Mouse (Mus musculus): Measurements from ENCODE around the gene Igf2bp3. TPM values are rescaled to one million over a fixed set of nuclear protein-coding genes. Genes with fewer than 3 reads are reported as not detected.

Gene Igf2bp3
- polyA plus RNA-seq, 1 experiment from 2014 or later: 96.1 TPM

DNA sequence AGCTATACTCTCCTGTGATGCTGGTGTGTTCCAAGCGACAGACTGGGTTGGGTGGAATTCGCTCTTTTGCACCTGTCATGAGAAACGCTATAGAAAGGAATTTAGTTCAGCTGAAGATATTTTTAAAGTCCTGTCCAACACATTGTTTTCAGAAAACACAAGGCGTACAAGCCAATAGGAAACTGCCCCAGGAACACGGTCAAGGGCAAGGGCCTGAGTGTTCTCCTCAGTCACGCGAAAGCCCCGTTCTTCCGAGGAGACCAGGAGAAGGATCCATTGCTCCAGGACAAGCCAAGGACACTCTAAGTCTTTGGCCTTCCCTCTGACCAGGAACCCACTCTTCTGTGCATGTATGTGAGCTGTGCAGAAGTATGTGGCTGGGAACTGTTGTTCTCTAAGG, 158.7 kb downstream of the Igf2bp3 start:
- no peaks in the 10 kb centered on the region for H3K4me1 ChIP-seq
- DNase-seq (ENCODE audit: low spot score): no peak
- WGBS: 82% methylated on average over 9 of the region's 9 CpGs
- 0 out of 2 replicates have a peak, but pooled peaks cover 3% of the 10 kb centered on the region for H3K27me3 ChIP-seq (ENCODE audit: insufficient read depth, poor library complexity, severe bottlenecking)
- no peak overlapping the region for H3K4me3 ChIP-seq
- H3K36me3 ChIP-seq: no peaks in the 10 kb centered on the region
- no peak overlapping the region for H3K27ac ChIP-seq
- no peaks in the 10 kb centered on the region for H3K9me3 ChIP-seq

- Histone ChIP-seq H3K27ac (no peak overlapping the region), H3K4me3 (no peak overlapping the region), H3K27me3 (ENCODE audit: insufficient read depth, poor library complexity, severe bottlenecking) (0 out of 2 replicates have a peak, but pooled peaks cover 3% of the 10 kb centered on the region), H3K36me3 (no peaks in the 10 kb centered on the region), H3K9me3 (no peaks in the 10 kb centered on the region), H3K4me1 (no peaks in the 10 kb centered on the region)
- no peak for DNase-seq (ENCODE audit: low spot score)
- WGBS: 37% methylated on average over 7 of the region's 7 CpGs
Measured at GRCm38 (mm10) chr6:49055256-49055733, 159.5 kb downstream of the Igf2bp3 start.

DNA sequence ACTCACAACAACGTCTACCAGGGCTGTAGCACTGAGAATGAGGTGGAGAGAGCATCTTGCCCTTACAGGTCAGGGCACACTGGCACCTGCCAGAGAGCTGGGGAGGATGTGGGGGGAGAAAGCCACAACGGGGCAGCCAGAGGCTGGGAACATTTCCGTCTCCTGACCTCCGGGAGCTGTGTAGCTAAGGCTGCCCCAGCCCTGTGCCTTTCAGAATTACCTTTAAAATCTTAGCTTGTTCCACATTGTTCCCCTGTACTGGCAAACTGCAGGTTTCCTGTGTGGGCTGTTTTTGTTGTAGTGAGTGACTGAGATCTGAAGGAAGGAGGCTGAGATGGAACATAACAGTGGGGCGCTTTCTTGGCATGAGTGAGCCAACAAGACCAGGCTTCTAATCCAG, 162.6 kb downstream of the Igf2bp3 start:
- DNase-seq (ENCODE audit: low spot score): no peak
- Histone ChIP-seq H3K4me1 (no peaks in the 10 kb centered on the region), H3K27ac (no peak overlapping the region), H3K27me3 (ENCODE audit: insufficient read depth, poor library complexity, severe bottlenecking) (peaks cover 3% of the 10 kb centered on the region; the same call in 1 of the 2 replicates), H3K36me3 (no peaks in the 10 kb centered on the region), H3K4me3 (no peak overlapping the region), H3K9me3 (no peaks in the 10 kb centered on the region)
- WGBS: 70% methylated on average over 5 of the region's 5 CpGs

GRCm38 (mm10) chr6:49050677-49051410, 163.9 kb downstream of the Igf2bp3 start:
- Histone ChIP-seq H3K4me1 (no peaks in the 10 kb centered on the region), H3K9me3 (no peaks in the 10 kb centered on the region), H3K27ac (no peak overlapping the region), H3K36me3 (no peaks in the 10 kb centered on the region), H3K4me3 (no peak overlapping the region), H3K27me3 (ENCODE audit: insufficient read depth, poor library complexity, severe bottlenecking) (peaks cover 3% of the 10 kb centered on the region; the same call in 1 of the 2 replicates)
- WGBS: 72% methylated on average over 11 of the region's 11 CpGs
- DNase-seq (ENCODE audit: low spot score): no peak

DNA sequence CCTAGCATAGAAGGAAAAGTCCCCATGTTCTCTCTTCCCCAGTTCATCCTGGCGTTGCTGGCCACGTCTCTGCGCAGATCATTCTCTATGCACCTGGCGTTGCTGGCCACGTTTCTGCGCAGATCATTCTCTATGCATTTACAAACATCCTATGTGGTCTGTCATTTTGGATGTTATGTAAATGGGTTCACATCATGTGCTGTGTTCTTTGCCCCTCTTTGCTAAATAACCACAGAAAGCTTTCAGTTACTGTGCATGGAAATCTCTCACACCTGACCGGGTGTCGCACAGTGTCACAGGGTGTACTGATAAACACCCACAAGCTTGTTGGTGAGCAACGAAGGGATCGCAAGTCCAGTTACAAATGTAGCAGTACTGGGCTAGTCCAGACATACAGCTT, 166.4 kb downstream of the Igf2bp3 start:
- Histone ChIP-seq H3K36me3 (no peaks in the 10 kb centered on the region), H3K4me1 (no peaks in the 10 kb centered on the region), H3K9me3 (no peaks in the 10 kb centered on the region), H3K27ac (no peak overlapping the region), H3K27me3 (ENCODE audit: insufficient read depth, poor library complexity, severe bottlenecking) (peaks cover 7% of the 10 kb centered on the region; the same call in 1 of the 2 replicates), H3K4me3 (no peak overlapping the region)
- no peak for DNase-seq (ENCODE audit: low spot score)
- WGBS: 88% methylated on average over 10 of the region's 10 CpGs

DNA sequence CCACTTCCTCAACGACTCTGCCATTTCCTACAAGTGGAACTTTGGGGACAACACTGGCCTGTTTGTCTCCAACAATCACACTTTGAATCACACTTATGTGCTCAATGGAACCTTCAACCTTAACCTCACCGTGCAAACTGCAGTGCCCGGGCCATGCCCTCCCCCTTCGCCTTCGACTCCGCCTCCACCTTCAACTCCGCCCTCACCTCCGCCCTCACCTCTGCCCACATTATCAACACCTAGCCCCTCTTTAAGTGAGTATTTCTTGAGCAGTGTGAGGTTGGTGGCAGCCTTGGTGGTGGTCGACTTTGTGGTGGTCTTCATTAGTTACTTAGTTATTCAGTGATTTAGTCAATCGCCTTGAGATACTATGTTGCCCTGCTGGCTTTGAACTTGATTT, 166.9 kb downstream of the Igf2bp3 start:
- Histone ChIP-seq H3K4me1 (no peaks in the 10 kb centered on the region), H3K27me3 (ENCODE audit: insufficient read depth, poor library complexity, severe bottlenecking) (peaks cover 7% of the 10 kb centered on the region; the same call in 1 of the 2 replicates), H3K27ac (no peak overlapping the region), H3K36me3 (no peaks in the 10 kb centered on the region), H3K9me3 (no peaks in the 10 kb centered on the region), H3K4me3 (no peak overlapping the region)
- DNase-seq (ENCODE audit: low spot score): no peak
- 61% methylated on average over 10 of the region's 10 CpGs for WGBS

DNA sequence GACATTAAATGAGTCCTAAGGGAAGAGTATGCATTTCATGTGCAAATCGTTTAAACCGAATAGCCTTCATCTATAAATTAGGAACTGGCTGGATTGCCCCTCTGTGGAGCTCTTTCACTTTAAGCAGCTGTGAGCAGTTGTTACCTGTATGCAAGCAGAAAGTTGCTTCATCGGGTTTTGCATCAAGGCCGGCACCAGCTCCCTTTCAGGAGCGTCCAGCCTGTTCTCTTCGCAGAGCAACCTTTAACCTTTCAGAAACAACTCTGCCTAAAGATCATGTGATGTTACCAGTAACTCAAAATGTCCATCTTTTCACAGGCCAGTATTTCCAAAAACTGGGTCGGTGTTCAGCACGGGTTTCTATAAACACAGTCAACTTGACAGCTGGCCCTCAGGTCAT, 167.8 kb downstream of the Igf2bp3 start:
- no peak overlapping the region for H3K4me3 ChIP-seq
- H3K27me3 ChIP-seq (ENCODE audit: insufficient read depth, poor library complexity, severe bottlenecking): peaks cover 7% of the 10 kb centered on the region; the same call in 1 of the 2 replicates
- WGBS: 75% methylated on average over 8 of the region's 8 CpGs
- DNase-seq (ENCODE audit: low spot score): no peak
- H3K4me1 ChIP-seq: no peaks in the 10 kb centered on the region
- no peak overlapping the region for H3K27ac ChIP-seq
- no peaks in the 10 kb centered on the region for H3K9me3 ChIP-seq
- H3K36me3 ChIP-seq: no peaks in the 10 kb centered on the region

- H3K4me3 ChIP-seq: no peak overlapping the region
- DNase-seq (ENCODE audit: low spot score): no peak
- H3K36me3 ChIP-seq: no peaks in the 10 kb centered on the region
- H3K4me1 ChIP-seq: no peaks in the 10 kb centered on the region
- no peaks in the 10 kb centered on the region for H3K9me3 ChIP-seq
- H3K27me3 ChIP-seq (ENCODE audit: insufficient read depth, poor library complexity, severe bottlenecking): peaks cover 4% of the 10 kb centered on the region; the same call in 1 of the 2 replicates
- no peak overlapping the region for H3K27ac ChIP-seq
- 74% methylated on average over 6 of the region's 6 CpGs for WGBS
Measured at GRCm38 (mm10) chr6:49046502-49046901, 168.3 kb downstream of the Igf2bp3 start.

- 15% methylated on average over 18 of the region's 18 CpGs for WGBS
- DNase-seq (ENCODE audit: low spot score): no peak
- Histone ChIP-seq H3K9me3 (no peaks in the 10 kb centered on the region), H3K27me3 (ENCODE audit: insufficient read depth, poor library complexity, severe bottlenecking) (peaks cover 23% of the 10 kb centered on the region), H3K27ac (peak overlapping the region; percentile 83), H3K36me3 (no peaks in the 10 kb centered on the region), H3K4me3 (peak overlapping the region; percentile 57), H3K4me1 (peaks cover 15% of the 10 kb centered on the region)
Measured at GRCm38 (mm10) chr6:49039470-49040180, 175.1 kb downstream of the Igf2bp3 start.

DNA sequence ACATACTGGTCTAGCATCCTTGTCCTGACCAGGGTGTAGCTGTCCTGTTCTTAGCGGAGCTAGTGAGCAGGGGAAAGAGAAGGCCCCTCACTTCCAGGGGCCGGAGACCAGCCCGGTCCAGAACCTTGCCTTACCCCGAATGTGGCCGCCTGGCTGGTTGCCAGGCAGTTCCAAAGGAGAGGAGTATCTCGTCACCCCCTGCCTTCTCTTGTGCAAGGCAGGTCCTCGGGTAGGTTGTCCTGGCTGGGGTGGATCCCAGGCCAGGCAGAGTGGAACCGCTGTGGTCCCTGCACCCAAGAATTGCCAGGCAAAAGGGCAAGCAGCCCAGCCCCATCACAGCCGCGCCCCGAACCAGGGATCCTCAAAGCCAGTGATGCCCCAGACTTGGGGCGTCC, 177.5 kb downstream of the Igf2bp3 start:
- Histone ChIP-seq H3K36me3 (no peaks in the 10 kb centered on the region), H3K27ac (no peak overlapping the region)

DNA sequence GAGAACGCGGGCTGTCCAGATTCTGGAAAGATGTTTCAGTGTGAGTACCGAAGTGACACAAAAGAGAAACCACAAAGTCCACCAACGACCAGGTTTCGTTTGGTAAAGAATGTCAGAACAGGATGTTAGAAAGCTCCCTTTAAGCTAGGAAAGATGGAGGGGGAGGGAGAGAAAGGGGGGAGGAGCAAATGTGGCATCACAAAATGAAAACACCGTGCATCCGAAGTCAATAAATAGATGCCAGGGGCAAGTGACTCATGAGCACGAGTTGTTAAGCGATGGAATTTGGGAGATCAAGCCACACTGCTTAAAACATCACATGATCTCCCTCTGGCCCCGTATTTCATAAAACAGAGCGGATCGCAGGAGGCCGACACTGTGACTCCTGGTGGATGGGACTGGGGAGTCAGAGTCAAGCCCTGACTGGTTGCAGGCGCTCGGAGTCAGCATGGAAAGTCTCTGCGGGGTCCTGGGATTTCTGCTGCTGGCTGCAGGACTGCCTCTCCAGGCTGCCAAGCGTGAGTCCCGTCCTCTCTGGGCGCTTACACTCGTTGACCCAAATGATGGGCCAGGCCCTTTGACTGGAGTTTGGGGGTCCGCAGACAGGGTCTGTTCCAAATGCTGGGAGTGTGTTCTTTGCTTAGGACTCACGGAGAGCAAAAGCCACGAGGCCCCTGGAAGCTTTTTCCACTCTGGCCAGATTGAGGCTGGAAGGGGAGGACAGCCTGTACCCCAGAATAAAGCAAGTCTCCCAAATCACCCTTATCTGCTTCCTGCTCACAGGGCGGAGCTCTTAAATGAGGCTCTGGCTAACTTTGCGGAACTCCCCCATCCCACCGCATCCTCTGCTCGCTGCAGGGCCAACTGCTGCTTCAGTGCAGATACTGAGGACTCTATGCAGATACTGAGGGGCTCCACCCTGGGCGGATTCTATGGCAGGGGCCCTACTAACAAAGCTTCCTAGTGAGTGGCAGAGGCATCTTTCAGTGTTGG, 178.2 kb downstream of the Igf2bp3 start, which contains the start of gene Gpnmb:
Gene Gpnmb, plus strand, starts transcription at position 272 of the 993 bp plus-strand sequence.
- no peak within 1 kb of the TSS for H3K27ac ChIP-seq
- WGBS: 28% methylated on average over 28 of the region's 28 CpGs
- H3K27me3 ChIP-seq (ENCODE audit: insufficient read depth, poor library complexity, severe bottlenecking): peaks cover 21% of the 10 kb centered on the region
- no peak for DNase-seq (ENCODE audit: low spot score)
- H3K4me3 ChIP-seq: peak within 1 kb of the TSS; percentile 42
- H3K4me1 ChIP-seq: peaks cover 15% of the 10 kb centered on the region
- H3K36me3 ChIP-seq: no peaks in the 10 kb centered on the region
- H3K9me3 ChIP-seq: no peaks in the 10 kb centered on the region

More for the DNA sequence above, 177.5 kb downstream of the Igf2bp3 start:
- Histone ChIP-seq H3K4me1 (peaks cover 15% of the 10 kb centered on the region), H3K27me3 (ENCODE audit: insufficient read depth, poor library complexity, severe bottlenecking) (peaks cover 21% of the 10 kb centered on the region), H3K4me3 (peak overlapping the region; percentile 42), H3K9me3 (no peaks in the 10 kb centered on the region)
- no peak for DNase-seq (ENCODE audit: low spot score)
- WGBS: 51% methylated on average over 12 of the region's 12 CpGs
